Mouse (Mus musculus): ENCODE results near the gene Apaf1.

Gene Apaf1

GRCm38 (mm10) chr10:90974491-90974890 is 108.1 kb downstream of the Apaf1 start:
- no peak for DNase-seq (ENCODE audit: low spot score in 2 of 2)

DNA sequence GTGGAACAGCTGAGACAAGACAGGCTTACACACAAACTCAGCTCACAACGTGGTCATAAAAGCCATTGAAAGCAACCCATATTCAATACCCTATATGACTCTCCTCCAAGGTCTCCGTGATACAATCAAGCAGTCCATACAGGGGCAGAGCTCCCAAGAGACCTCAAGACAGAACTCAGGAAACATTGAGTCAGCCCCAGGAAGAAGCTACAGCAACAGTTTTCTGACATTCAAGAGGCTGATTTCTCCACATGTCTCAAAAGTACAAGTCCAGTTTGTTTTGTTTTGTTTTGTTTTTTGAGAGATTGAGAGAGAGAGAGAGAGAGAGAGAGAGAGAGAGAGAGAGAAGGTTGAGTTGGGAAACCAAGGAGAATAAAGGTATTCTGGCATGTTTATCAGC is 108.5 kb downstream of the Apaf1 start:
- DNase-seq (ENCODE audit: low spot score in 2 of 2): no peak

- no peak for DNase-seq (ENCODE audit: low spot score in 2 of 2)
Observed at GRCm38 (mm10) chr10:90970560-90970959, 112.0 kb downstream of the Apaf1 start.

DNA sequence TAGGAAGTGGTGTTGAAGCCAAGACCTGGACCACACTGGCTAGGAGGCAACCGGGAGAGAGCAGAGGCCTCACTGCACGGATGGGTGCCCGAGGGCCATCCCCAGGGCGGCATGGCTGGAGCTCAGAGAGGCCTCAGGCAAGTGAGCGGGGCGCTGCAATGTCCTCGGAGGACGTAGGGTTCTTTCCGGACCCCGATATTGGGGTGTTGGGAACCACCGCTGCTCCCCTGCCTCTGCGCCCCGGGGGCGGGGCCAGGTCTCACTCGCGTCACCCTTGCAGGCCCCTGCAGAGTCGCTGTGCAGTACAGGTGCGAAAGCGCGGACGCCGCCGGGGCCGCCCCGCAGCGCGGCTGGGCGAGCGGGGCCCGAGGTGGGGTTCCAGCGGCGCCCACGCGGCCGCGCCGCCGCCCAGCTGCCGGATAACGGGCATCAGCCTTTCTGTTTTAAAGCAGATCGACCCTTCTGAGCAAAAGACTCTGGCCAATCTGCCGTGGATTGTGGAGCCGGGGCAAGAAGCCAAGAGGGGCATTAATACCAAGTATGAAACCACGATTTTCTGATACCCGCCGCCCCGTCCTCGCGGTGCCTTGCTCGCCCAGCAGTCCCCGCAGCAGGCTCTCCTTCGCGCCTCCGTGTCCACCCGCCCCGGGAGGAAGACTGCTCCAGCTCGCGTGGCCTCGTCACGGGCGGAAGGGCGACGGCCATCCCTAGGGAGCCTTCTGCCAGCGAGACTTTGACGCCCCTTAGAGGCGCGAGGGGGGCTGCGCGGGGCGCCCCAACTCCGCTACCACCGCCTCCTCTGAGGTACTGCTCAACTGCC is 113.0 kb downstream of the Apaf1 start:
- DNase-seq (ENCODE audit: low spot score in 2 of 2): peak in 1 of 2 experiments; percentile 7

- DNase-seq (ENCODE audit: low spot score in 2 of 2): no peak
Observed at GRCm38 (mm10) chr10:90968247-90968646, 114.3 kb downstream of the Apaf1 start.

- no peak for DNase-seq (ENCODE audit: low spot score in 2 of 2)
Observed at GRCm38 (mm10) chr10:90966821-90967220, 115.7 kb downstream of the Apaf1 start.

- DNase-seq (ENCODE audit: low spot score in 2 of 2): no peak
Observed at GRCm38 (mm10) chr10:90965671-90966315, 116.8 kb downstream of the Apaf1 start.

GRCm38 (mm10) chr10:90964511-90964910 is 118.1 kb downstream of the Apaf1 start:
- DNase-seq (ENCODE audit: low spot score in 2 of 2): no peak

DNA sequence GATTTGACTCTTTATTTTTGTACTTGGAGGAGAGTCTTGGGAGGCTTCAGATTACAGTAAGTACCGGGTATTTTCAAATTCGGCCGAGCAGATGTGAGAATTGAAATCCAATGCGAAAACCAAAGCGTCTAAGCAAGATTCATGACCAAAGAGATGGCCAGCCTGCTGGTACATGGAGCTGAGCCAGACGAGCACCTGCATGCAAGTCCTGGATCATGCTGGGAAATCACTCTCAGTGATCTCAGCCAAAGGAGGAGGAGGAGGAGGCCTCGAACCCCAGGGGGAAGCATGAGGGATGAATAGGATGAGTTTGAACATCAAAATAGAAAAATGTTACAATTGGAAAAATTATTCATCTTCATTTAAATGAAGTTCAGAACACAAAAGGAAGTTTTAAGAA is 122.2 kb downstream of the Apaf1 start:
- DNase-seq (ENCODE audit: low spot score in 2 of 2): no peak

GRCm38 (mm10) chr10:90953821-90954220 is 128.7 kb downstream of the Apaf1 start:
- no peak for DNase-seq (ENCODE audit: low spot score in 2 of 2)

GRCm38 (mm10) chr10:90953103-90953709 is 129.4 kb downstream of the Apaf1 start:
- DNase-seq (ENCODE audit: low spot score in 2 of 2): no peak

- no peak for DNase-seq (ENCODE audit: low spot score in 2 of 2)
Observed at GRCm38 (mm10) chr10:90947608-90948373, 134.8 kb downstream of the Apaf1 start.

GRCm38 (mm10) chr10:90947043-90947442 is 135.5 kb downstream of the Apaf1 start:
- DNase-seq (ENCODE audit: low spot score in 2 of 2): no peak

DNA sequence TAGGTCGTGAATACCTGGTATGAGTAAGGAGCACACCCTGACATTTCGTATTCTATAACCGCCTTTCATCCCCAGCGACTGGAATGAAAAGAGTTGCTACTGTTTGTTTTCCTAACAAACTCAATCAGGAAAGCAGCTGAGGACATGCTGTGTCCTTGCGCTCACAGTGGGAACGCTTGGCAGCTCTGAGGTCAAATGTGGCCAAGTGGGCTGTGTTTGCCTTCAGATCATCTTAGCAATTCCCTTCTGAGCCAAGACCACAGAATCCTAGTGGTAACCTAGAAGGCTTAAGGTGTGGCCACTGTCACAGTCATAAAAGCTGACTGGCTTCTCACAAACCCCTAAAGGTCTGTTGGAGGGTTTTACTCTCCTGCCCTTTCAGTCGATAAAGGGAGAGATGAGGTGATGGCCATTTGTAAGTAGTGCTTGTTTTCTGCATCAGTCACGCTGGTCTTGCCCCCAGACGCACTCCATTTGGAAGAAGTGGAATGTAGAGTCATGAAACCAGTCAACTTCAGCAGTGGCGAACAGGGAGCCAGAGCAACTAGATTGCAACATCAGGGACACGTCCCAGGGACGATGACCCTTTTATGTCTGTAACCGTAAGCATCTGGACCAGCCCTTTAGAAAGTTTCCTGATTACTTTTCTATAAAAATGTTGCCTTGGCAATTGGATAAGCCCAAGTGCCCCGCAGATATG is 140.4 kb downstream of the Apaf1 start:
- DNase-seq (ENCODE audit: low spot score in 2 of 2): no peak

- DNase-seq (ENCODE audit: low spot score in 2 of 2): no peak
Observed at GRCm38 (mm10) chr10:90940521-90941520, 141.7 kb downstream of the Apaf1 start.

Measured in urinary bladder, adult 18-20 months (tissue).